Mouse (Mus musculus) megakaryocyte, embryonic 14.5 days (primary cell): Measurements from ENCODE around the gene Hoxb4.

ENCODE experiments used
- FLI1 ChIP-seq: IDR thresholded peaks from 2 replicates; pipeline ENCODE4 v1.6.1; 2012; ENCODE audit warnings: low read length, inconsistent platforms, mixed read lengths
- GATA1 ChIP-seq: IDR thresholded peaks from 3 replicates; pipeline ENCODE4 v1.6.1; 2012; ENCODE audit warnings: mixed read lengths, low read length, inconsistent platforms, borderline replicate concordance

DNA sequence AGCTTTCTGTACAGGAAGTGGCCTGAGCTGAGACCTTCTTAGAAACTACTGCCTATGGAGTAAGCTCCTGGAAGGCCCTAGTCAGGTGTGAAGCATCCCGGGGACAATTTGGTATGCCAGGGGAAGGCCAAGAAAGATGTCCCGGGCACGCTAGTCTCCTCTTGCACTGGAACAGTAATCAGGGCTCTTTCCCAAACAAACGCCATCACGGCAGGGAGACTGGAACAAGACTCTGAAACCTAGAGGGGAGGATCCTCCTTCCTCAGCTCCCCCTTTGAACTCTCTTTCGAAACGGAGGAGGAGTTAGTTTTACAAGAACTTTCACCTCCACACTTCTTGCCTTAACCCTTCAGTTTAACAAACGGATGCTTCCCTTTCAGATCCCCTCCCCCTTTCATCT, 14.0 kb downstream of the Hoxb4 start:
- TF ChIP-seq GATA1 (no peak), FLI1 (no peak)
